Mouse (Mus musculus) thymus, adult 2 months (tissue): ENCODE data around the gene Gm30302.
"Not testable (repeated sequence)": the region's sequence is repeated elsewhere in the genome, so short reads cannot be mapped to it uniquely, and the experiment has no call there.

ENCODE experiments used
- CTCF ChIP-seq: fragments of 200-500 bp; IDR thresholded peaks from 2 replicates; pipeline ENCODE4 v1.5.1; 2012; ENCODE audit warnings: mild to moderate bottlenecking, control low read depth, low read length, moderate library complexity, borderline replicate concordance; ENCODE audit not compliant: control insufficient read depth, poor library complexity, insufficient read depth; ENCODE audit errors: extremely low read depth
- POLR2A ChIP-seq: fragments of 200-500 bp; IDR thresholded peaks from 2 replicates; pipeline ENCODE4 v1.6.1; 2012; ENCODE audit warnings: mild to moderate bottlenecking, low read length, control low read depth, moderate library complexity; ENCODE audit not compliant: control insufficient read depth, poor library complexity, insufficient read depth; ENCODE audit errors: extremely low read depth

- not testable (repeated sequence) for TF ChIP-seq CTCF, POLR2A
Measured at GRCm38 (mm10) chr13:49771536-49771935, 27.3 kb downstream of the Gm30302 start.
